Mouse (Mus musculus): Measurements from ENCODE around the gene Cep57l1.

- TF ChIP-seq CTCF (IDR thresholded peaks at IDR 0.05; ENCODE audit: low read depth) (no peak), EP300 (IDR thresholded peaks at IDR 0.05; ENCODE audit: low read depth) (no peak)
Observed at GRCm38 (mm10) chr10:41675842-41676571, 133.7 kb downstream of the Cep57l1 start.

Data from liver, embryonic 14.5 days (tissue).